Mouse (Mus musculus) stomach, postnatal 0 days (tissue): ENCODE results near the gene Prorsd1.

ENCODE experiments used
- CTCF ChIP-seq: IDR thresholded peaks from 2 replicates; pipeline ENCODE4 v1.5.1; 2016; ENCODE audit warnings: antibody characterized with exemption, low read depth, mild to moderate bottlenecking, moderate library complexity
- EP300 ChIP-seq: optimal IDR thresholded peaks from 2 replicates; pipeline ENCODE3; 2016; ENCODE audit warnings: antibody characterized with exemption

DNA sequence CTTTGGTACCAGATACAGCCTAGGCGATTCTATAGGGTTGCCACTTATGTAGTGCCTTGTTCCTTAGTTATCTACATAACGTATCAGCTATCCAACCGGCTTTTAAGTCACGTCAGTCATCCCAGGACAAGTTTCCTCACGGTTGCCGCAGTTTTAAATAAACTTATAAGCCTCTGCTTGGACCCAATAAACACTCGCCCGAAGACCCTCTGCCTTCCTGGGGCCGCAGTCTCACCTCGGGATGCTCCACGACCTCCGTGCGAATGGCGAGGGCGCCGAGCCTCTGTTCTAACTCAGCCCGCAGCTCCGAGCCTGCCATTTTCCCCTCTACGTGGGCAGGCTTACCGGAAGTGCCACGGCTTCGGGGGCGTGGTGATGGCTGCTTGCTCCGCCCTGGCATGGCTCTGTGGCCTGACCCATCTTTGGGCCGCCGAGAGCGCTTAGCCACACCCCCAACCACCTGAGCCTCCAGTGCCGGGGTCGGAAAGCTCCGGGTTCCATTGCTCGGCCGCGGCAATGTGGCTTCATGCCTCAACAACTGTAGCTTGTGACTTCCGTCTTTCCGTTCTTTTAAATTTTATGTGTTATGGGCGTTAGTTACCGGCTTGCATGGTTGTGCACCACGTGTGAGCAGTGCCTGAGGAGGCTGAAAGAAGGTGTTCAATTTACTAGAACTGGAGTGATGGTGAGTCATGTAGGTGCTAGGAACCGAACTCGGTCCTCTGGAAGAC lies at the start of gene Prorsd1:
- no peak for TF ChIP-seq EP300
- TF ChIP-seq CTCF = 0 out of 2 replicates have a peak, but pooled peaks have one; percentile 7
